Mouse (Mus musculus) forebrain, embryonic 13.5 days (tissue): ENCODE measurements around the gene Cspg5. TPM values are rescaled to one million over a fixed set of nuclear protein-coding genes. Genes with fewer than 3 reads are reported as not detected.

Experiments
- ATAC-seq: fragments of 200-750 bp; cut with Nextera tagmentation; 2 replicates; pipeline ENCODE4 v1.8.0; 2017
- H3K27ac ChIP-seq: fragments of 300-500 bp; sonication (generic); 2 replicates; pipeline ENCODE4 v1.5.1; 2015; ENCODE audit warnings: inconsistent platforms, mild to moderate bottlenecking, moderate library complexity
- H3K27me3 ChIP-seq: fragments of 300-500 bp; sonication (generic); 2 replicates; pipeline ENCODE4 v1.6.1; 2015; ENCODE audit warnings: mild to moderate bottlenecking, inconsistent platforms
- H3K36me3 ChIP-seq: fragments of 300-500 bp; sonication (generic); 2 replicates; pipeline ENCODE4 v1.6.1; 2015; ENCODE audit warnings: mild to moderate bottlenecking, inconsistent platforms; ENCODE audit not compliant: poor library complexity, severe bottlenecking
- H3K4me1 ChIP-seq: fragments of 300-500 bp; sonication (generic); 2 replicates; pipeline ENCODE4 v1.6.1; 2015; ENCODE audit warnings: inconsistent platforms
- H3K4me2 ChIP-seq: fragments of 300-500 bp; sonication (generic); 2 replicates; pipeline ENCODE4 v1.6.1; 2015; ENCODE audit warnings: inconsistent platforms, mild to moderate bottlenecking, moderate library complexity
- H3K4me3 ChIP-seq: fragments of 300-500 bp; sonication (generic); 2 replicates; pipeline ENCODE4 v1.5.1; 2015; ENCODE audit warnings: mild to moderate bottlenecking, inconsistent platforms
- H3K9ac ChIP-seq: fragments of 300-500 bp; sonication (generic); 2 replicates; pipeline ENCODE4 v1.6.1; 2015; ENCODE audit warnings: mild to moderate bottlenecking, inconsistent platforms
- H3K9me3 ChIP-seq: fragments of 300-500 bp; sonication (generic); replicated peaks from 2 replicates; pipeline ENCODE4 v1.6.1; 2016; ENCODE audit warnings: inconsistent platforms
- WGBS: fragments of 180-500 bp; shearing (Covaris S2); methylation state at CpG from one replicate; pipeline ENCODE4 v1.1.7; 2015; 5-methylcytosine and 5-hydroxymethylcytosine counted together
- microRNA-seq: library from miRNA; unstranded; fragments of <30 nt; microRNA quantifications from one replicate; pipeline ENCODE4, GENCODE M21; 2016
- polyA plus RNA-seq: library from polyadenylated mRNA; unstranded; fragments of >200 nt; fragmentation: Nextera tagmentation; extraction: Ambion mirVana; gene quantifications from 2 replicates; pipeline ENCODE4 v1.2.1, GENCODE M21; 2015

Cspg5 gene
- polyA plus RNA-seq, 1 experiment from 2014 or later, result 29.4 TPM

DNA sequence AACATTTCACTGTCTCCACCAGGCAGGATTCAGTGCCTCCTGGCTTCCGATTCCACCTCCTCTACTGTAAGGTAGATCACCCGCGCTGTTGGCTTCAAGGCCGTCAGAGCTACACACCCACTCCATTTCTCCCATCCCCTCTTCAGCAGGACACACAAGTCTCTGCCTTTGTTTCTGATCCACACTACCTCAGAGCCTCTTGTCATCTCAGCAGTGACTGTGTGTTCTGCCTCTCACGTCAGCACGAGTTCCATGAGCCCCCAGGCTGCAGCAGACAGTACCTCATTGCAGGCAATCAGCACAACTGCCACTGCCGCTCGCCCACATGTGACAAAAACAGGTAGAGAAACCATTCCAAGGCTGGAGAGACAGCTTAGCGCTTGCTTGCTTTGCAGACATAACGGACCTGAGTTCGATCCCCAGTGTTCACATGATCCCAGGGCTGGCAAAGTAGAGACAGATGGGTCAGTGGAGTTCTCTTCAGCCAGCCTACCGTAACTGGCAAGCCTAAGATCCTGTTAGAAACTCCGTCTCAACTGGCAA is 50.4 kb downstream of the Cspg5 start:
- 85% methylated on average over 13 of the region's 13 CpGs for WGBS
- no peaks in the 10 kb centered on the region for H3K27me3 ChIP-seq
- H3K9ac ChIP-seq, result no peak overlapping the region
- no peak for ATAC-seq
- no peaks in the 10 kb centered on the region for H3K4me1 ChIP-seq
- no peak overlapping the region for H3K4me3 ChIP-seq
- H3K9me3 ChIP-seq, result no peaks in the 10 kb centered on the region
- H3K27ac ChIP-seq, result no peak overlapping the region
- H3K4me2 ChIP-seq, result no peak overlapping the region
- H3K36me3 ChIP-seq, result no peaks in the 10 kb centered on the region

- no peaks in the 10 kb centered on the region for H3K9me3 ChIP-seq
- no peak overlapping the region for H3K9ac ChIP-seq
- H3K36me3 ChIP-seq, result no peaks in the 10 kb centered on the region
- 61% methylated on average over 3 of the region's 3 CpGs for WGBS
- H3K4me3 ChIP-seq, result no peak overlapping the region
- H3K27me3 ChIP-seq, result no peaks in the 10 kb centered on the region
- H3K4me1 ChIP-seq, result no peaks in the 10 kb centered on the region
- H3K27ac ChIP-seq, result no peak overlapping the region
- ATAC-seq, result no peak
- no peak overlapping the region for H3K4me2 ChIP-seq
These were observed 51.2 kb downstream of the Cspg5 start for GRCm38 (mm10) chr9:110294786-110295185.

- H3K4me3 ChIP-seq, result no peak overlapping the region
- H3K4me2 ChIP-seq, result no peak overlapping the region
- peak; percentile 72 for ATAC-seq
- no peaks in the 10 kb centered on the region for H3K36me3 ChIP-seq
- H3K4me1 ChIP-seq, result no peaks in the 10 kb centered on the region
- peaks cover 11% of the 10 kb centered on the region; the same call in 1 of the 2 replicates for H3K9me3 ChIP-seq
- 7% methylated on average over 5 of the region's 5 CpGs for WGBS
- H3K27me3 ChIP-seq, result no peaks in the 10 kb centered on the region
- no peak overlapping the region for H3K9ac ChIP-seq
- H3K27ac ChIP-seq, result no peak overlapping the region
These were observed 53.5 kb downstream of the Cspg5 start for GRCm38 (mm10) chr9:110296867-110297627.

DNA sequence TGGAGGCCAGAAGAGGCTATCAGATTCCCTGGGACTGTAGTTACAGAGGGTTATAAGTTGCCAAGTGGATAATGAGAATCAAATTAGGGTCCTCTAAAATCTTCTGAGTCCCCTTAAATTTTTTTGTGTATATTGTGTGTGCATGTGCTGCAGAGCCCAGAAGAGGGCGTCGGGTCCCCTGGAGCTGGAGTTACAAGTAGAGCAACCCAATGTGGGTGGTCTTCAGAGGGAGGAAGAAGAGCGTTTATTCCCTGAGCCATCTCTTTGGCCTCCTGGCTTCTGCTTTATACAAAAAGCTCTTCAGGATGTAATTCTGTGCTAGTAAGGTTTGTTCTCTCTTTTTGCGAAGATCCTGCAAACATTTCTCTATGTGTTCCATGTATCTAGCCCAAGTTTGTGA is 60.9 kb downstream of the Cspg5 start:
- H3K9ac ChIP-seq, result peak overlapping the region; percentile 84
- H3K27me3 ChIP-seq, result no peaks in the 10 kb centered on the region
- peak overlapping the region; percentile 57 for H3K4me3 ChIP-seq
- peaks cover 12% of the 10 kb centered on the region; the same call in 1 of the 2 replicates for H3K9me3 ChIP-seq
- H3K36me3 ChIP-seq, result 0 out of 2 replicates have a peak, but pooled peaks cover 5% of the 10 kb centered on the region
- H3K4me1 ChIP-seq, result peaks cover 11% of the 10 kb centered on the region
- peak; percentile 20; the same call in 1 of the 2 replicates for ATAC-seq
- 6% methylated on average over 4 of the region's 4 CpGs for WGBS
- H3K4me2 ChIP-seq, result peak overlapping the region; percentile 65
- peak overlapping the region; percentile 93 for H3K27ac ChIP-seq

DNA sequence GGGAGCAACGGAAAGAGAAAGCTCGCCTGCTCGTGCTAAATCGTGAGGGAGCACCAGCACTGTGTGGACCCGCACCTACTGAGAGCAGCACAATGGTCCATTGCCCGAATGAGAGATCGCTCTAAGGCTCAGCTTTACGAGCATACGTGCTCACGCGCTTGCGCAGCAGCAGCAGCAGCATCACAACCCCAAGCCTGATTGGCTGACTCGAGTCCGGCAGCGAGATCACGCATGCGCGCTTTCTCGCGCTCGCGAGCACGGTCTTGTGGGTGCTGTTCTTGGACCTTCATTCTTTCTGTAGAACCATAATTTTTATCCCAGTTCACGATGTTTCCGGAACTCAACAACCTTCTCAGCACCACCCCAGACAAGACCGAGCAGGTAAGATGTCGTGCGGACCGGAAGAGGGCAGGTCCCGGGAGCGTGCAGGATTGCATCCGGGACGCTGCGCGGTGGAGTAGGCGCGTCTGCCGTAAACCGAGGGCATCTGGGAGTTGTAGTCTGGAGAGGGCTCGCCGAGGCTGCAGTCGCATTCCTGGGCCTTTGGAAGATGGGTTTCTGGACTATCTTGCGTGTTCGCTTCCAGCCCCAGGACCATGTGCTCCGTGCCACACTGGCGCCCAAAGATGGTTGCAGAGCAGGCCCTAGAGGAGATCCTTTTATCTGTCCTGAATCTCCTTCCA is 61.5 kb downstream of the Cspg5 start, which contains the start of gene Elp6:
Elp6 (plus strand) TSS at position 205 of the 683 bp plus-strand sequence.
- under 1% methylated on average over 46 of the region's 46 CpGs for WGBS
- H3K27me3 ChIP-seq, result no peaks in the 10 kb centered on the region
- H3K9ac ChIP-seq, result peak within 1 kb of the TSS; percentile 84
- H3K36me3 ChIP-seq, result peaks cover 9% of the 10 kb centered on the region
- H3K9me3 ChIP-seq, result peaks cover 12% of the 10 kb centered on the region; the same call in 1 of the 2 replicates
- H3K27ac ChIP-seq, result peak within 1 kb of the TSS; percentile 93
- peak within 1 kb of the TSS; percentile 65 for H3K4me2 ChIP-seq
- peak; percentile 99 for ATAC-seq
- H3K4me3 ChIP-seq, result peak within 1 kb of the TSS; percentile 57
- peaks cover 11% of the 10 kb centered on the region for H3K4me1 ChIP-seq

- Histone ChIP-seq H3K4me2 (peak overlapping the region; percentile 65; the same call in 1 of the 2 replicates), H3K36me3 (peaks cover 21% of the 10 kb centered on the region), H3K27ac (no peak overlapping the region), H3K9me3 (peaks cover 6% of the 10 kb centered on the region; the same call in 1 of the 2 replicates), H3K4me1 (peaks cover 11% of the 10 kb centered on the region), H3K4me3 (no peak overlapping the region), H3K27me3 (no peaks in the 10 kb centered on the region), H3K9ac (no peak overlapping the region)
- ATAC-seq, result no peak
- WGBS, result 93% methylated on average over 5 of the region's 5 CpGs
These were observed 62.8 kb downstream of the Cspg5 start for GRCm38 (mm10) chr9:110306371-110306770.

Small RNAs within 50 kb of the gene (microRNA-seq; reads per million reads assigned to microRNA genes)
- 52.3 reads per million, percentile 42 among the genes with 10 or more reads in this experiment for gene Mir6236

Other genes starting within 250 kb of the Cspg5 start
- 181 and 186 TPM in 2 replicates for gene Smarcc1, start 126.1 kb upstream of the Cspg5 start, polyA plus RNA-seq
- gene Dhx30, start 126.0 kb upstream of the Cspg5 start, polyA plus RNA-seq, result 206 and 217 TPM in 2 replicates
- 35.5 and 40.7 TPM in 2 replicates for gene Elp6, start 61.4 kb downstream of the Cspg5 start, polyA plus RNA-seq
- gene Scap, start 89.5 kb downstream of the Cspg5 start, polyA plus RNA-seq, result 34.8 and 41.9 TPM in 2 replicates
- gene Ptpn23, start 164.4 kb downstream of the Cspg5 start, polyA plus RNA-seq, result 18.7 and 20.1 TPM in 2 replicates
- 0.22 and 0.96 TPM in 2 replicates for gene Ngp, start 176.0 kb downstream of the Cspg5 start, polyA plus RNA-seq
- 8.2 and 9.6 TPM in 2 replicates for gene Klhl18, start 232.9 kb downstream of the Cspg5 start, polyA plus RNA-seq
- 1.7 and 3.0 TPM in 2 replicates for gene Kif9, start 233.2 kb downstream of the Cspg5 start, polyA plus RNA-seq